Mouse (Mus musculus) MEL-GATA-1-ER (cell line): ENCODE results near the gene Pou6f1.

Experiments
- DNase-seq: peaks from one replicate; pipeline ENCODE4 v3.0.0-alpha.2; 2012; ENCODE audit warnings: low read depth; ENCODE audit errors: extremely low read depth

Pou6f1 gene

GRCm38 (mm10) chr15:100619200-100619599 is 19.4 kb upstream of the Pou6f1 start:
- DNase-seq, result no peak

GRCm38 (mm10) chr15:100616221-100616620 is 16.4 kb upstream of the Pou6f1 start:
- DNase-seq, result no peak

GRCm38 (mm10) chr15:100615825-100616220 is 16.0 kb upstream of the Pou6f1 start:
- peak; percentile 84 for DNase-seq

DNA sequence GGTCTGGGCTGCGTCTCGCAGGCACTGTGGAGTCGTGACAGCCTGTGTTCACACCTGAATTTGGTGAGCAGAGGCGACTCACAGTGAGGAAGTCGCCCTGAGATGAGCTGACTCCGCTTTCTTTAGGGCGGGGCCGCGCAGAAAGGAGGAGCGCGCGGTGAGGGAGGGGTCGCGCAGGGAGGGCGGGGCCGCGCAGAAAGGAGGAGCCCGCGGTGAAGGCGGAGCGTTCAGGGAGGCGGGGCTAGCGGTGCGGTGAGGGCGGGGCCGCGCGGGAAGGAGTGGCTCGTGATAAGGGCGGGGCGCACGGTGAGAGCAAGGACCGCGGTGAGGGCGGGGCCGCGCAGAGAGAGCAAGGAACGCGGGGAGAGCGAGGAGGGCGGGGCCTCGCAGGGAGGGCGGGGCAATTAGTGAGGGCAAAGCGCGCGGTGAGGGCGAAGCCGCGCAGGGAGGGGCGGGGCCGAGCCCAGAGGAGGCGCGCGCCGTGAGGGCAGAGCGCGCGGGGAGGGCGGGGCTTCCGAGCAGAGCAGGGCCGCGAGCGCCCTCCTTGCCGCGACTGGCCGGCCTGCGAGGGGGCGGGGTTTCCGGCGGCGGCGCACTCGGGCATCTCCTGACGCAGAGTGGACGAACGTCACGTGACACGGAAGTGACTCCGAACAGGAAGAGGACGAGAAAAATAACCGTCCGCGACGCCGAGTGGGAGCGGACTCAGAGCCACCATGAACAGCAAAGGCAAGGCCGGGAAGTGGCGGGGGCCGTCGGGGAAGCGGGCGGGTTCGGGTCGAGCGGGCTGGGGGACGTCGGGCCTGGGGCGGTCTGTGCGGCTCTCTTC is 15.4 kb upstream of the Pou6f1 start, which contains the start of gene Dazap2:
TSS of gene Dazap2 (plus strand) at position 354 of the 829 bp plus-strand sequence.
- peak; percentile 89 for DNase-seq

- DNase-seq, result peak; percentile 66
These were observed 14.6 kb upstream of the Pou6f1 start for GRCm38 (mm10) chr15:100614218-100614995.

GRCm38 (mm10) chr15:100613584-100613983 is 13.8 kb upstream of the Pou6f1 start:
- peak; percentile 85 for DNase-seq

DNA sequence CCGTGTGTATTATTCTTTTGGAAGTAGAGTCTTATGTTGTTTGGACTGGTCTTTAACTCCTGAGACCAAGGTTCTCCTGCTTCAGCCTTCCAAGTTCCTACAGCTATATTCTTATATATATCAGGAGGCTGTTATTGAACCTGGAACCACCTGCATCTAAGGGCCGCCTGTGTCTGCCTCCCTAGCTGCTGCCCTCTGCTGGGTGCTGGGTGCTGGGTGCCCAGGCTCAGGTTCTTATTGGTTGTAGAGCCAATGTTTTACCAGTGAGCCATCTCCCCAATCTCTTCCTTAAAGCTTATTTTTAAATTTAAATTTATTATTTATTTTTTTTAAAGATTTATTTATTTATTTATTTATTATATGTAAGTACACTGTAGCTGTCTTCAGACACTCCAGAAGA is 12.6 kb upstream of the Pou6f1 start:
- DNase-seq, result no peak

DNA sequence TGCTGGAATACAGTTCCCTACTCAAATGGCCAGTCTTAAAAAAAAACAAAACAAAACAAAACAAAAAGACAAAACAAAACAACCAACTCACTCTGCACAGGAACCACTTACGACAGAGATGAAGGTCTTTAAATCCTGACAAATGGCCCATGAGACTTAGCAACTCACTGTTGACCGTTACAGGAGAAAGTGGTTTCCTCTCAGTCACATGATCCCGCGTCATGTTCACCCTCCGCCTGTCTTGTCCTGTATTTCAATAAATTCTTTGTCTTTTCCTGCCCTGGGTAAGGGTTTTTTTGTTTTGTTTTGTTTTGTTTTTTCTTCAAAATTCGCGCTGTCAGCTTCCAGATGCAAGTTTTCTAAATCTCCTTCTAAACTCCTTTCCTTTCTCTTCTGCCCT is 12.2 kb upstream of the Pou6f1 start:
- no peak for DNase-seq

- DNase-seq, result peak; percentile 59
These were observed 6.9 kb upstream of the Pou6f1 start for GRCm38 (mm10) chr15:100606677-100607076.

DNA sequence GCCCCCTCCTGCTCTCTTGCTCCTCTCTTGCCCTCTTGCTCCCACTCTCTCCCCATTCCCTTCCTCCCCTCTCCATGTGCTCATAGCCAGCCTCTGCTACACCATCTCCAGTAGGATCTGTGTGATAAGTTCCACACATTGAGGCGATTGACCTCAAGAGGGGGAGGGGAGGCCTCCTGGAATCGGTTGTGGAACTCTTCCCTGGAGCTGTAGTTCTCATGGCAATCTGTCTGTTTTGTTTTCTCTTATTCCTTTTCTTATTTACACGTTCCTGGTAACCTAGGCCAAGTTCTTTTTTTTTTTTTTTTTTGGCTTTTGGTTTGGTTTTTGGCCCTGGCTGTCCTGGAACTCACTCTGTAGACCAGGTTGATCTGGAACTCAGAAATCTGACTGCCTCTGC is 1.9 kb upstream of the Pou6f1 start:
- no peak for DNase-seq

GRCm38 (mm10) chr15:100600696-100601272 is 1.0 kb upstream of the Pou6f1 start:
- DNase-seq, result no peak

DNA sequence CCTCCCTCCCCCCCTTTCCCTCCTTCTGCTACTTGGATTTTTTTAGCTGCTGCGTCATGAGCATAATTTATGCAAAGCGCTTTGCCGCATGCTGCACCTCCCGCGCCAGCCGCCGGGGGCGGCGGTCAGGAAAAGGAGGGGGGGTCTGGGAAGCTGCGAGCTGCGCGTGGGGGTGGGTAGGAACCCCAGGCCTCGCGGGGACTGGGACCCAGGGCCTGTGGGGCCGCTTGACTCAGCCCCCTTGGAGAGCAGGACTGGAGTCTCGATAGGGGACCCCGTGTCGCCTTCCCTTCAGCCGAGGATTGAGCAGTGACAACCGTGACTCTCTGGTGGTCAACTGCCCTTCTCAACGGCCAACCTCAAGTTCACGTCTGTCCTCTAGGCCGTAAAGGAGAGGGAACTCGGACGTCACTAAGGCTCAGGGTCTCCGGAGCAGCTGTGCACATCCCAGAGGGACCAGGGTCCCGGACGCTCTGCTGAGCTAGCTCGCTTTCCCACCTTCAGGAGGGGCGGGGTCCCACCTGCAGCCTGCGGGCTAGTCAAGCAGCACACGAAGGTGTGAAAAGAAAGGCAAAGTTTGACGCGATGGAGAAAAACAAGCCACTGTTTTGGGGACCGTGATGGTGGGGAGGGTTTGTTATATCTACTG is 387 bp upstream of the Pou6f1 start:
- peak; percentile 71 for DNase-seq

DNA sequence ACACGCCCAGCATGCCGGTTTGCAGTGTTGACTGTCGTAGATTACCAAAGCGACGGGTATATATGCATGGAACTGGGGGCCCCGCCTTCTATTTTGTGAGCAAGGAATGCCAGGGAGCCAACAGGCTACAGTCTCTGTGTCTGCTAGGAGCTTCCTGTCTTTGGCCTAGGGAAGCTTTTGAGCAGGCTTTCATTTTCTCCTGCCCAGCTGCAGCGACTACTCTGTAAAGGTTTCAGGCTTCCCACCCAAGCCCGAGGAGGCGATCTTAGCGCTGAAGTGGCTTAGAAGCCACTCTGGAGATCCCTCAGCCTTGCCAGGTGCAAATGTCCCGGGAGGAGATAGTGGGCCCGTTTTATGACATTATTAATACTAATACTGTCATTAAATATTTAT is 905 bp downstream of the Pou6f1 start:
- DNase-seq, result peak; percentile 51

DNA sequence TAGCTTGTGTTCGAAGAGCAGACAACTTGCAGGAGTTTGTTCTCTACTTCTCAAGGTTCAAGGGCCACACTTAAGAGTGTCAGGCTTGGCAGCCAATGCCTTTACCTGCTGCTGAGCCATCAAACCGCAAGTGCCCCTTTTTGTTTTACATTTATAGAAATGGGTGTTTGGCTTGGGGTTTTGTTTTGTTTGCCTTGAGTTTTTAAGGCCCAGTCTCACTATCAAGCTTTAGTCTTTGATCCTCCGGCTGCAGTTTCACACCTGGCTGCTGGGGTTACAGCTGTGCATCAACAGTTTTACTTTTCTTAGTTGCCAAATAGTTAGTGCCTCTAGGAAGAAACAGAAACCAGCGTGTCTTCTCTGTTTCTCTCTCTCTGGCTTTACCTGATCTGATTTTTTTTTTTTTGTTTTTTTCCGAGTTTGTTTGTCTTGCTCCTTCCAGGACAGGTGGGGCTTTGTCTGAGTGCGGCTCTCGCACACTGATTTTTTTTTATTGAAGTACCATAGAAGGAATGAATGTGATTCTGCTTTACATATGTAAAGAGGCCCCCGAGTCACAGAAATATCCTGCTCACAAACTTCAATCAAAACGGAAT is 1.4 kb downstream of the Pou6f1 start:
- DNase-seq, result no peak

- no peak for DNase-seq
These were observed 7.0 kb downstream of the Pou6f1 start for GRCm38 (mm10) chr15:100592817-100593216.

DNA sequence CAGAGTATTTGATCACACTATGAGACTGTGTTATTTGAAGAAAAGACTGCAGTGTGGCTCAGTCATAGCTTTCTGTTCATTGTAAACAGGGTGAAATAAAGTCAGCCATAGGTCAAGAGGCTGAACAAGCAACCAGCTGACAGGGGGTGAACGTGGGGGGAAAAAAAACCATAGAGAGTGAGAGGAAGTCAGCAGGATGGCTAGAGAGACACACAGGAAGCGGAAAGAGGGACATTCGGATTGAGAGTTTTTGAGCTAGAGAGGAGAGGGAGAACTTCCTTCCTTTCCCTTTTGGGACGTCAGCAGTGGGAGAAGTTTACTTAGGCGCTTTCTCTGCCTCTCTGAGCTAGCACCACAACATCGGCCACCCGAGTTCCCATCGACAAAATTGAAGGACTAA is 9.3 kb downstream of the Pou6f1 start:
- DNase-seq, result no peak

DNA sequence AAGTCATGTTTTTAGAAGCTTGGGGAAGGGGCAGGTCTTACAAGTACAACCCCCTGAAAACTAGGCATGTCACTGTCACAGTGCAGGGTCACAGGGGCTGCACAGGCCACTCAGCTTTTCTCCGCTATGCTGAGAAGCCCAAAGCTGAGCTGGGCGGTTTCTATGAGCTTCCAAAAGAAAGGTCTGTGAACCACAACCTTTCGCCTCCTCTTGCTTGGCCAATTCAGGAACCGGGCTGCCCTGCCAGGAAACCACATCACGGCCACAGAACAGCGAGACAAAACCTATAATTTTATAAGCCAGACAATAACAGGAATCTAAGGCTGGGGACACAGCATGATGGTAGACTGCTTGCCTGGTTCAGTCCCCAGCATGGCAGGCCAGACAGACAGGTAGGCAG is 11.5 kb downstream of the Pou6f1 start:
- DNase-seq, result no peak

GRCm38 (mm10) chr15:100587166-100587565 is 12.6 kb downstream of the Pou6f1 start:
- DNase-seq, result no peak

DNA sequence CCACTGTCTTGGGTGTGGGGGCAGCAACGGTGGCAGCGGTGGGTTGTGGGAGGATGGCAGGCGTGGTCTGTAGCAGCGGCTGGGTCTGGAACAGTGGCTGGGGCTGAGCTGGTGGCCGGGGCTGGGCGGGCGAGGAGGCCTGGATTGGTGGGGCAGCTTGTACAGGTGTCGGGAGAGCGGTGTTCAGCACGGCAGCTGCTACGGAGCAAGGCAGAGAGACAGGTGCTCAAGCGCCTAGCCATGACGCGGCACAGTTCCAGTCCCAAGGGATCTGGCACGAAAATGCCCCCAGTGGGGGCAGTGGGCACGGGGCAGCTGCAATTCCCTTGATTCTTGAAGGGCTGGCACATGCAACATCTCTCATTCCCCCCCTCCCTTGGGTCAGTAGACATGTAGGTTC is 13.9 kb downstream of the Pou6f1 start:
- no peak for DNase-seq

GRCm38 (mm10) chr15:100580108-100580507 is 19.7 kb downstream of the Pou6f1 start:
- DNase-seq, result no peak

- DNase-seq, result no peak
These were observed 21.8 kb downstream of the Pou6f1 start for GRCm38 (mm10) chr15:100577972-100578371.
